Mouse (Mus musculus): Measurements from ENCODE around the gene Sirt4.

DNA sequence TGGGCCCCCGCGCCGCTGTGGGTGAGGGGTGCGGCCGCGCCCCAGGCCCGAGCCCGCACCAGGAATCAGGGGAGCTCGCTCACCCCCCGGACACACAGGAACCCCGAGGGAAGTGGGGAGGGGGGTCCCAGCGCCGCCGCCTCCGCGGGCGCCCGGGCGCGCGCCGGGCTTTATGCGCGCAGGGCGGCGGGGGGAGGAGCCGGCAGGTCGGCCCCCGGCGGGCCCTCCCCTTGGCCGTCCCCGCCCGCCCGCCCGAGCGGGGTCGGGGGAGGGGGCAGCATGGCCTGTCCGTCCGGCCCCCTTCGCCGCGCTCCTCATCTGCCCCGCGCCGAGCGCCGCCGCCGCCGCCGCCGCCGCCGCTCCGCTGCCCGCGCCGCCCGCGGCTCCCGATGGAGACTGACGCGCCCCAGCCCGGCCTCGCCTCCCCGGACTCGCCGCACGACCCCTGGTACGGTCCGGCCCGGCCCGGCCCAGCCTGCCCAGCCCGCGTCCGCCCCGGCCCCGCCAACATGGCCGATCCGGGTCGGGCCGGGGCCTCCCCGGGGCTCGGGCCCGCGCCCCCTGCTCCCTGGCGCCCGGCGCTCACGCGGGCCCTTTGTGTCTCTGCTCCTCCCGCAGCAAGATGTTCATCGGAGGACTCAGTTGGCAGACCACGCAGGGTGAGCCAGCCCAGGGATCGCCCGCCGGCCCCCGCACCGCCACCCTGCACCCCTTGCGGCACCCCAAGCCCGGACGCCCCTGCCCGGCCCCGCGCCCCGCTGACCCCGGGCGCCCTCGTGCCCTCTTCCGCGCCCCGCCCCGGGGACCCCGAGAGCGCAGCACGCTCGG is 55.0 kb downstream of the Sirt4 start, which contains the start of gene Msi1:
- TF ChIP-seq POLR2A (IDR thresholded peaks at IDR 0.05; ENCODE audit: borderline replicate concordance, control insufficient read depth, low read depth, low read length) = no peak
- TF ChIP-seq CTCF (IDR thresholded peaks at IDR 0.05; ENCODE audit: control insufficient read depth, insufficient read depth, low read length) = no peak
